Mouse (Mus musculus) liver, adult 2 months (tissue): Measurements from ENCODE around the gene Cwc25.

Experiments
- CTCF ChIP-seq: fragments of 200-500 bp; IDR thresholded peaks from 2 replicates; pipeline ENCODE4 v1.5.1; 2011; ENCODE audit warnings: low read depth, low read length, control low read depth
- POLR2A ChIP-seq: fragments of 200-500 bp; IDR thresholded peaks from 2 replicates; pipeline ENCODE4 v1.6.1; 2011; ENCODE audit warnings: low read length, control low read depth; ENCODE audit not compliant: insufficient read depth; ENCODE audit errors: extremely low read depth

- TF ChIP-seq CTCF: no peak
- no peak for TF ChIP-seq POLR2A
These were observed 9.6 kb upstream of the Cwc25 start, which contains the start of gene 1700001P01Rik for GRCm38 (mm10) chr11:97775808-97776496.
